Mouse (Mus musculus) lung, postnatal 4 days (tissue): Measurements from ENCODE around the gene Gm43738.

Experiments
- DNase-seq, 2 experiments: peaks; one replicate each; pipeline ENCODE4 v3.0.0; 2021

The Gm43738 gene

GRCm38 (mm10) chr3:89100811-89101210, at the start of gene Gm43738:
TSS of gene Gm43738 (minus strand) at chr3:89101099.
- DNase-seq, result peak in 1 of 2 experiments; percentile 33

- no peak for DNase-seq
These were observed 47.7 kb upstream of the Gm43738 start for GRCm38 (mm10) chr3:89148567-89148966.

GRCm38 (mm10) chr3:89147979-89148311, 47.0 kb upstream of the Gm43738 start:
- DNase-seq, result no peak

- peak; percentile 28 to 45 for DNase-seq
These were observed 46.4 kb upstream of the Gm43738 start for GRCm38 (mm10) chr3:89147101-89147978.

GRCm38 (mm10) chr3:89145566-89145965, 44.7 kb upstream of the Gm43738 start:
- DNase-seq, result no peak

GRCm38 (mm10) chr3:89144821-89145220, 43.9 kb upstream of the Gm43738 start:
- no peak for DNase-seq

GRCm38 (mm10) chr3:89136365-89136764, 35.5 kb upstream of the Gm43738 start:
- no peak for DNase-seq

GRCm38 (mm10) chr3:89135958-89136357, 35.1 kb upstream of the Gm43738 start, which contains the start of gene Pklr:
TSS of gene Pklr (plus strand) at chr3:89136142.
- no peak for DNase-seq

GRCm38 (mm10) chr3:89133752-89134151, 32.9 kb upstream of the Gm43738 start:
- DNase-seq, result no peak

GRCm38 (mm10) chr3:89133063-89133450, 32.2 kb upstream of the Gm43738 start:
- DNase-seq, result no peak

- peak; percentile 33 to 37 for DNase-seq
These were observed 31.6 kb upstream of the Gm43738 start for GRCm38 (mm10) chr3:89132285-89133062.

- DNase-seq, result no peak
These were observed 30.9 kb upstream of the Gm43738 start for GRCm38 (mm10) chr3:89131816-89132215.

- no peak for DNase-seq
These were observed 29.0 kb upstream of the Gm43738 start for GRCm38 (mm10) chr3:89129908-89130307.

- no peak for DNase-seq
These were observed 25.1 kb upstream of the Gm43738 start for GRCm38 (mm10) chr3:89125981-89126380.

GRCm38 (mm10) chr3:89124241-89124640, 23.3 kb upstream of the Gm43738 start:
- no peak for DNase-seq

GRCm38 (mm10) chr3:89123313-89123712, 22.4 kb upstream of the Gm43738 start:
- DNase-seq, result peak; percentile 47 to 60

- DNase-seq, result peak in 1 of 2 experiments; percentile 34
These were observed 14.6 kb upstream of the Gm43738 start for GRCm38 (mm10) chr3:89115522-89115921.

GRCm38 (mm10) chr3:89113058-89113457, 12.2 kb upstream of the Gm43738 start:
- no peak for DNase-seq

- no peak for DNase-seq
These were observed 7.2 kb upstream of the Gm43738 start for GRCm38 (mm10) chr3:89108146-89108545.

GRCm38 (mm10) chr3:89107545-89107944, 6.6 kb upstream of the Gm43738 start:
- no peak for DNase-seq

GRCm38 (mm10) chr3:89106881-89107280, 6.0 kb upstream of the Gm43738 start:
- no peak for DNase-seq

GRCm38 (mm10) chr3:89103291-89103595, 2.3 kb upstream of the Gm43738 start:
- no peak for DNase-seq

GRCm38 (mm10) chr3:89102495-89103290, 1.8 kb upstream of the Gm43738 start:
- DNase-seq, result no peak
